Comparison of ENCODE assay signal across 25 mouse cellular contexts in the genomic region with DNA sequence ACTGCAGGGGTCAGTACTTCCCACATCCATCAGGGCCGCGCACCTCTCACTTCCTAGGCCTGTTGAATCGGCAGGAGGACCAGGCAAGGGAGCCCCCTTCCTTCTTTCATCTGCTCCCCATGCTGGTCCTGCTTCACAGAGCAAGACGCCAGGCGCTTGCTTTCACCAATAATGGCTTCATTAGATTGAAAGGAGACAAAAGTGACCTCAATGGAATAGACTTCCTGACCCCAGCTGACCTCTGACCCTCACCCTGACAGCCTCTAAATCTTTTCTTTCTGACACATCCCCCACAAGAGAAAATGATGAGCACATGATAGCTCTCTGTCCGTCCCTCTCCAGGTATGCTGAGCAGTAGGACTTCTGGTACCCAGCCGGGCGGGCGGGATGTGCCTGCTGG. TPM values are rescaled to one million over a fixed set of nuclear protein-coding genes. Genes with fewer than 3 reads are reported as not detected.
DNase-seq lines count a peak whose midpoint lies in the region; ATAC-seq lines count a peak whose summit lies in the region.
"Had no signal": no experiment of that assay in that cellular context is flagged by ENCODE, and none has a peak within 500 bp of the region (broad histone marks: within the 10 kb centered on the region; RNA-seq: fewer than 3 reads in every experiment).

No protein-coding gene starts in this region.

- 15% methylated on average over 9 of the region's 9 CpGs for WGBS in hindbrain, embryonic 10.5 days
- 18% methylated on average over 9 of the region's 9 CpGs for WGBS in hindbrain, embryonic 16.5 days
- 28% methylated on average over 9 of the region's 9 CpGs for WGBS in forebrain, embryonic 15.5 days

- no peaks in the 10 kb centered on the region for H3K27me3 ChIP-seq in hindbrain, embryonic 10.5 days (ENCODE audit: insufficient read depth, poor library complexity, severe bottlenecking)
- H3K27me3 ChIP-seq in hindbrain, embryonic 16.5 days (replicated peaks; ENCODE audit: control insufficient read depth, insufficient read depth, low read length), result peaks cover 5% of the 10 kb centered on the region; the same call in 1 of the 2 replicates
- no peaks in the 10 kb centered on the region for H3K27me3 ChIP-seq in forebrain, embryonic 15.5 days
- H3K27me3 ChIP-seq: embryonic facial prominence, embryonic 12.5 days; forebrain, embryonic 13.5 days; Patski had no signal

- no peak overlapping the region for H3K9ac ChIP-seq in hindbrain, embryonic 16.5 days (ENCODE audit: low read depth, low read length)
- no peak overlapping the region for H3K9ac ChIP-seq in forebrain, embryonic 15.5 days (replicated peaks)
- H3K9ac ChIP-seq: embryonic facial prominence, embryonic 12.5 days; forebrain, embryonic 13.5 days had no signal

- H3K36me3 ChIP-seq in hindbrain, embryonic 10.5 days, result no peaks in the 10 kb centered on the region
- H3K36me3 ChIP-seq in hindbrain, embryonic 16.5 days (ENCODE audit: control insufficient read depth, insufficient read depth, low read length), result no peaks in the 10 kb centered on the region
- H3K36me3 ChIP-seq in forebrain, embryonic 15.5 days, result no peaks in the 10 kb centered on the region
- H3K36me3 ChIP-seq: embryonic facial prominence, embryonic 10.5 days; embryonic facial prominence, embryonic 12.5 days had no signal

- no peak for ATAC-seq in hindbrain, embryonic 16.5 days
- no peak for ATAC-seq in forebrain, embryonic 15.5 days (replicated peaks)
- ATAC-seq: activated CD4-positive, CD25-positive, alpha-beta regulatory T cell, adult 4 months; forebrain, embryonic 13.5 days; forebrain, embryonic 16.5 days; Patski had no signal

- no peak overlapping the region for H3K4me2 ChIP-seq in hindbrain, embryonic 16.5 days (ENCODE audit: low read length)
- H3K4me2 ChIP-seq in forebrain, embryonic 15.5 days (replicated peaks), result no peak overlapping the region
- H3K4me2 ChIP-seq: embryonic facial prominence, embryonic 12.5 days; forebrain, embryonic 13.5 days had no signal

- H3K4me1 ChIP-seq in hindbrain, embryonic 10.5 days (replicated peaks), result peaks cover 20% of the 10 kb centered on the region
- no peaks in the 10 kb centered on the region for H3K4me1 ChIP-seq in hindbrain, embryonic 16.5 days (ENCODE audit: control insufficient read depth, insufficient read depth, low read depth, low read length)
- no peaks in the 10 kb centered on the region for H3K4me1 ChIP-seq in forebrain, embryonic 15.5 days
- H3K4me1 ChIP-seq: embryonic facial prominence, embryonic 12.5 days; forebrain, embryonic 13.5 days had no signal

- no peak overlapping the region for H3K4me3 ChIP-seq in hindbrain, embryonic 10.5 days
- H3K4me3 ChIP-seq in hindbrain, embryonic 16.5 days (ENCODE audit: low read length), result no peak overlapping the region
- no peak overlapping the region for H3K4me3 ChIP-seq in forebrain, embryonic 15.5 days
- H3K4me3 ChIP-seq: embryonic facial prominence, embryonic 10.5 days; embryonic facial prominence, embryonic 12.5 days; forebrain, embryonic 13.5 days had no signal

- DNase-seq in hindbrain, embryonic 10.5 days (ENCODE audit: low spot score), result peak; percentile 47
- peak; percentile 54 for DNase-seq in embryo, embryonic 9.5 days (ENCODE audit: extremely low spot score)
- DNase-seq in yolk sac, embryonic 10.5 days (ENCODE audit: low spot score), result peak; percentile 86
- no peak for DNase-seq in ovary, postnatal 10 days (ENCODE audit: low spot score)
- DNase-seq: adrenal gland, adult 8-10 months; adrenal gland, postnatal 14 days; adrenal gland, postnatal 36 days; cerebellum, adult 11-12 months; cerebellum, adult 2 months; cerebellum, adult 9-10 months; cerebellum, postnatal 10 days; cerebellum, postnatal 25 days had no signal

- H3K9me3 ChIP-seq in hindbrain, embryonic 10.5 days, result peaks cover 9% of the 10 kb centered on the region; the same call in 1 of the 2 replicates
- no peaks in the 10 kb centered on the region for H3K9me3 ChIP-seq in hindbrain, embryonic 16.5 days (ENCODE audit: control insufficient read depth, low read length)
- H3K9me3 ChIP-seq in forebrain, embryonic 15.5 days, result no peaks in the 10 kb centered on the region
- H3K9me3 ChIP-seq: embryonic facial prominence, embryonic 10.5 days; embryonic facial prominence, embryonic 12.5 days; forebrain, embryonic 13.5 days had no signal

- no peak overlapping the region for H3K27ac ChIP-seq in hindbrain, embryonic 10.5 days
- no peak overlapping the region for H3K27ac ChIP-seq in hindbrain, embryonic 16.5 days (ENCODE audit: low read depth, low read length)
- H3K27ac ChIP-seq in forebrain, embryonic 15.5 days (replicated peaks), result no peak overlapping the region
- H3K27ac ChIP-seq: embryonic facial prominence, embryonic 10.5 days; embryonic facial prominence, embryonic 12.5 days; forebrain, embryonic 13.5 days had no signal

RNA-seq across cellular contexts. Expression of gene Lin28a, which starts 7.2 kb away (rescaled TPM):
- 13.4 and 27.5 TPM in 2 replicates for polyA plus RNA-seq in hindbrain, embryonic 10.5 days (2016; fragmentation: Nextera tagmentation; extraction: Ambion mirVana)
- 0.16 and 0.35 TPM in 2 replicates for polyA plus RNA-seq in hindbrain, embryonic 16.5 days (2015; fragmentation: Nextera tagmentation; extraction: Ambion mirVana)
- not detected in 2 replicates for polyA plus RNA-seq in forebrain, embryonic 15.5 days (2015; fragmentation: Nextera tagmentation; extraction: Ambion mirVana)
- polyA plus RNA-seq: activated CD4-positive, CD25-positive, alpha-beta regulatory T cell, adult 4 months; C2C12; cortical plate, adult 2 months; embryonic facial prominence, embryonic 14.5 days; forebrain, embryonic 16.5 days; frontal cortex, adult 2 months; Patski had no signal

RNA-seq across cellular contexts. Expression of gene Dhdds, which starts 25.1 kb away (rescaled TPM):
- polyA plus RNA-seq in hindbrain, embryonic 10.5 days (2016; fragmentation: Nextera tagmentation; extraction: Ambion mirVana), result 39.5 and 42.3 TPM in 2 replicates
- 49.7 and 49.8 TPM in 2 replicates for polyA plus RNA-seq in hindbrain, embryonic 16.5 days (2015; fragmentation: Nextera tagmentation; extraction: Ambion mirVana)
- 52.8 and 56.7 TPM in 2 replicates for polyA plus RNA-seq in forebrain, embryonic 15.5 days (2015; fragmentation: Nextera tagmentation; extraction: Ambion mirVana)

RNA-seq across cellular contexts. Expression of gene Zfp683, which starts 27.8 kb away (rescaled TPM):
- not detected in 2 replicates for polyA plus RNA-seq in hindbrain, embryonic 10.5 days (2016; fragmentation: Nextera tagmentation; extraction: Ambion mirVana)
- not detected in 2 replicates for polyA plus RNA-seq in hindbrain, embryonic 16.5 days (2015; fragmentation: Nextera tagmentation; extraction: Ambion mirVana)
- not detected in 2 replicates for polyA plus RNA-seq in forebrain, embryonic 15.5 days (2015; fragmentation: Nextera tagmentation; extraction: Ambion mirVana)
- polyA plus RNA-seq: C2C12; cerebellum, adult 2 months; cortical plate, adult 2 months; embryonic facial prominence, embryonic 10.5 days; embryonic facial prominence, embryonic 12.5 days; embryonic facial prominence, embryonic 14.5 days; forebrain, embryonic 11.5 days; forebrain, embryonic 13.5 days; forebrain, embryonic 16.5 days; frontal cortex, adult 2 months; Patski had no signal

RNA-seq across cellular contexts. Expression of gene Crybg2, which starts 34.8 kb away (rescaled TPM):
- 1.6 and 2.9 TPM in 2 replicates for polyA plus RNA-seq in hindbrain, embryonic 10.5 days (2016; fragmentation: Nextera tagmentation; extraction: Ambion mirVana)
- 3.7 and 5.3 TPM in 2 replicates for polyA plus RNA-seq in hindbrain, embryonic 16.5 days (2015; fragmentation: Nextera tagmentation; extraction: Ambion mirVana)
- 1.0 and 1.8 TPM in 2 replicates for polyA plus RNA-seq in forebrain, embryonic 15.5 days (2015; fragmentation: Nextera tagmentation; extraction: Ambion mirVana)
- polyA plus RNA-seq: C2C12 had no signal

RNA-seq across cellular contexts. Expression of gene Hmgn2, which starts 57.4 kb away (rescaled TPM):
- 3,014 and 3,091 TPM in 2 replicates for polyA plus RNA-seq in hindbrain, embryonic 10.5 days (2016; fragmentation: Nextera tagmentation; extraction: Ambion mirVana)
- 909 and 1,029 TPM in 2 replicates for polyA plus RNA-seq in hindbrain, embryonic 16.5 days (2015; fragmentation: Nextera tagmentation; extraction: Ambion mirVana)
- 2,070 and 2,100 TPM in 2 replicates for polyA plus RNA-seq in forebrain, embryonic 15.5 days (2015; fragmentation: Nextera tagmentation; extraction: Ambion mirVana)

Comparison
In these comparisons a context has a peak if more than half of its experiments do, and no peak if none do; other contexts are left out.
1. RNA of gene Lin28a, which starts 7.2 kb away (polyA plus RNA-seq): 13.4 to 27.5 TPM in hindbrain, embryonic 10.5 days; 0.16 to 0.35 TPM in hindbrain, embryonic 16.5 days and not detected in forebrain, embryonic 15.5 days; every median in the first group is over 10 times any median in the second.